Mouse (Mus musculus): Measurements from ENCODE around the gene Zcchc4. TPM values are rescaled to one million over a fixed set of nuclear protein-coding genes. Genes with fewer than 3 reads are reported as not detected.
A peak's percentile ranks its signal among the peaks of the same experiment; 100 is the strongest.

Zcchc4 gene
- total RNA-seq, 4 experiments from 2014 or later = 2.8 to 5.8 (median 4.4) TPM

DNA sequence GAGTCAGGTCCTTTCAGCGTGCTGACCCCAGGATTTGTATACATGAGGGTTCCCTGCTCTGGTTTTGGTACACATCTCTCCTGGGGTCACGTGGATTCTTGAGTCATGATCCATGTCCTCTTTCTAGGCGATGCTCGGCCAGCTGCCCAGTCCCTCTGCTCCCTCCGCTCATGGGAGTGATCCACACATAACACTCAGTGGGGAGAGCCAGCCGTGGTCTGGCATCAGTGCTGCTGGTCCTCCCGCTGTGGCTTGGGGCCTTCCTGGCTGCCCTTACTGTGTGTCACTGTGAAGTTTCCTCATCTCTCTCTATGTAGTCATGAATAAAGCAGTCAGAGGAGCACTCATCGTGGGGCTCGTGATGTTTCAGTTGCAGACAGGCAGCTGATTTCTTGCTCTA lies 18.9 kb downstream of the Zcchc4 start:
- peak in 1 of 2 experiments; percentile 10 for DNase-seq (ENCODE audit: low spot score in 2 of 2)

DNA sequence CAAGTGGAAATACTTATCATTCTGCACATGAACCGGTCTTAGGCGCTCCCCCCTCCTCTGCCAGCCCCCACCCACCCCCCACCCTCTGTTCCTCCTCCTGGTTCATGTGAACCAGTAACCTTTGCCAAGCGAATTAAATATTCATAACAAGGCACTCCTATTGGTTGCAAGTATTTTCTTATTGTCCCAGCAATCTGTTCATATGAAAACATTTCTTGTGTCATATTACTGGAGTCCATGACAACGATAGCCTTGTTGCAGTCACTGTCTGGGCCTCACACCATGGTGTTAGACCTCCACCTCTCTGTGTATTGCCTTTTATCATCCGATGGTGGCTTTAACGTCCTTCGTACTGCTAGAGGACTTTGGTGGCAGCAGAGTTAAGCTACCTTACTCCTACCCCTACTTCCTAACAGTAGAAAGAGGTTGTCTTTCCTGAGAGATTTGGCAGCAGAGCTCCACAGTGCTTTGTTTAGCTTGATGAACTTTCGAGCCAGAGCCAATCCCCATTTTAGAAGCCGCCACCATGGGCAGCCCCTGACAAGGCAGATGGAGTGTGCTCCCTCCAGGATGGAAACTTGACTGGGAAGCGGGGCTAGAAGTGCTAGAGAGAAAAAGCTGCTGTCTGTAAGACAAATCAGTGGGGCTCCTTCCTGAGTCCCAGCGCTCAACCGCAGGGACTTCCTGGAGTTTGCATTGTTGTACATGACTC lies 24.2 kb downstream of the Zcchc4 start:
- DNase-seq (ENCODE audit: low spot score in 2 of 2) = no peak

GRCm38 (mm10) chr5:52805801-52806200 lies 30.6 kb downstream of the Zcchc4 start:
- no peak for DNase-seq (ENCODE audit: low spot score in 2 of 2)

- no peak for DNase-seq (ENCODE audit: low spot score in 2 of 2)
These were observed 31.1 kb downstream of the Zcchc4 start for GRCm38 (mm10) chr5:52806349-52806748.

GRCm38 (mm10) chr5:52807030-52807429 lies 31.8 kb downstream of the Zcchc4 start:
- no peak for DNase-seq (ENCODE audit: low spot score in 2 of 2)

DNA sequence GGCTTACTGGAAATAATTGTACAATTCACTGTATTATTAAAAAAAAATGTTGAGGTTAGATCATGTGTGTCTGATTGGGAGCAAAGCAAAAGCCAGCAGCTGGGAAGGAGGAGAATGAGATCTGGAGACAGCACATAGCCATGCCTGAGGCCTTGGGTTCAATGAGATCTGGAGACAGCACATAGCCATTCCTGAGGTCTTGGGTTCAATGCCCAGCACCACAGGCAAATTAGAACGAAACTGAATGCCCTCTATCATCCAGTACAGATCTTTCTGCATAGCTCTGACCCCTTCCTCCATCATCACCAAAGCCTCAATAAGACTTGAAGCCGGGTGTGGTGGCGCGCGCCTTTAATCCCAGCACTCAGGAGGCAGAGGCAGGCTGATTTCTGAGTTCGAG lies 35.2 kb downstream of the Zcchc4 start:
- DNase-seq (ENCODE audit: low spot score in 2 of 2) = no peak

- DNase-seq (ENCODE audit: low spot score in 2 of 2) = no peak
These were observed 35.8 kb downstream of the Zcchc4 start for GRCm38 (mm10) chr5:52811056-52811455.

DNA sequence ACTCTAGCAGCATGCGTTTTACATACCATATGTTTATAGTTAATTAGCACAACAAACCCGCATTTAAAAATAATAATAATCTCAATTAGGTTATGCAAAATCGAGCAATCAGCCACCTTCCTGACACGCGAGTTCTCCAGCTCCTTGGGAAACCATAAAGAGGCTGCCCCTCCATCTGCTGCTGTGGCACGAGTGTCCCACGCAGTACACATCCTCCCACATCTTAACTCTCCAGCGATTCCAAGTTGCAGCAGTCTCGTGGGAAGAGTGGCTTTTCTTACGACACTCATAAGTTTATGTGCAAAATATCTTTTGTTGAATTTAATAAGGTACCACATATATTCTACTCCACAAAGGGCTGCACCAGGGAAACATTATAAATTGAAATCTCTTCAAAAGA lies 37.2 kb downstream of the Zcchc4 start:
- DNase-seq (ENCODE audit: low spot score in 2 of 2) = no peak

DNA sequence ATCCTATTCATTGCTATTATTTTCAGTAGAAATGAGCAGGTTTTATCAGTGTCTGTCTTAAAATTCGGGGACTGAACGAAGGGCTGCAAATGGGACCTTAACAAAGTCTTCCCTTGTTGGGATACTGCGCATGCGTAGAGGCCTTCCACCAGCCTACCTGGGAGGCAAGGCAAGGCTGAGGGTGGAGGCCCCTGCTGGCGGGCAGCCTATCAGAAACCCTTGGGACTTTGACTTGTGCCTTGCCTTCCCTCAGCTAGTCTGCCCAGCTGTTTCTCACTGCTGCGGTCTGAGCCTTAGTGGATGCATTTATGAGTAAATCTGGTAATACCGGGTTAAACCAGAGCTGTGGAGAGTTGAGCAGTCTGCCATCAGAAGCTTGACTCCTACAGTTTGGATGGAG lies 38.1 kb downstream of the Zcchc4 start:
- DNase-seq (ENCODE audit: low spot score in 2 of 2) = no peak

GRCm38 (mm10) chr5:52818676-52819075 lies 43.5 kb downstream of the Zcchc4 start:
- no peak for DNase-seq (ENCODE audit: low spot score in 2 of 2)

- DNase-seq (ENCODE audit: low spot score in 2 of 2) = no peak
These were observed 46.5 kb downstream of the Zcchc4 start for GRCm38 (mm10) chr5:52821691-52822090.

GRCm38 (mm10) chr5:52827923-52828322 lies 52.7 kb downstream of the Zcchc4 start:
- DNase-seq (ENCODE audit: low spot score in 2 of 2) = no peak

DNA sequence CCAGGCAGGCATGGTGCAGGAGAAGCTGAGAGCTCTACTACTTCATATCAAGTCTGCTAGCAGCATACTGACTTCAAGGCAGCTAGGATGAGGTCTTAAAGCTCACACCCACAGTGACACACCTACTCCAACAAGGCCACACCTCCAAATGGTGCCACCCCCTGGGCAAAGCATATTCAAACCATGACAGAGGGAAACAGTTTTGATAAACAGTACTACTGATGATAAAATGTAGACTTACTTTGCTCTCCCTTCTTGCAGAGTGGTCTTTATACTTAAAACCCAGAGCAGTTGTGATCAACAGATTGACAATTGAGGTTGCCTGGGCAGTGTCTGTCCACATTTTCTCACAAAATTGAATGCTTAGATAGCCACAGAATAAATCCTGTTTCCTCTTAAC lies 57.8 kb downstream of the Zcchc4 start:
- DNase-seq (ENCODE audit: low spot score in 2 of 2) = no peak

- DNase-seq (ENCODE audit: low spot score in 2 of 2) = peak; percentile 100
These were observed 58.6 kb downstream of the Zcchc4 start, which contains the start of gene Anapc4 for GRCm38 (mm10) chr5:52833761-52834274. Anapc4 (plus strand) TSS chr5:52834012.

- DNase-seq (ENCODE audit: low spot score in 2 of 2) = no peak
These were observed 59.2 kb downstream of the Zcchc4 start for GRCm38 (mm10) chr5:52834386-52834785.

DNA sequence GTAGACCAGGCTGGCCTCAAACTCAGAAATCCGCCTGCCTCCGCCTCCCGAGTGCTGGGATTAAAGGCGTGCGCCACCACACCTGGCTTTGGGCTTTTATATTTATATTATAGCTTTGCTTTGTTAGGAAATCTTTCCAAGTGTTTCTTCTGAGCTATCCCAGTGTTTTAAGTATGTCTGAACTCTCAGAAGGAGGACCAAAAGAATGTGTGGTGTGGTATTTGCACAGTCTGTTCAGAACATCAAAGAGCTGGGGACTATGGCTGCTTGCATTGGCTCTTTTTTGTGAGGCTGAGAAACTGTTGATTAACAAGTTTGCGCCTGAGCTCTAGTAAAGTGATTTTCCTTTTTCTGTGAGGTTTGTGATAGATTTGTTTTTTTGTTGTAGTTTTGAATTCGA lies 69.1 kb downstream of the Zcchc4 start:
- DNase-seq (ENCODE audit: low spot score in 2 of 2) = no peak

DNA sequence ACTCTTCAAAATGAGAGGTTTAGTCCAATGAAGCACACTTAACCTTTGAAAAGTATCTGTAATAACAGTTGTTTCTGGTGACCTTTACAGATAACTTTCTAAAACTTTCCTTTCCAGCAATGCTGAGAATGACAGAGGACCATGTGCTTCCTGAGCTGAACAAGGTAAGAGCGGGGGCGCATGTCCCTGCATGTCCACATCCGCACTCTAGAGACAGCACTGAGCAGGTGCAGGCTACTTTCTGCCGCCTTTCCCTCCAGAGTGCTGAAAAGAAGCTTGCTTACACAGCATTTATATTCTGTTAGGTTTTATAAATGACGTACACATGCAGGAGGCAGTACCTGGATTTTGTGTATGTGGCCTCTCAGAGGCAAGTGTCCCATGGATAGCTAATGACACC lies 80.5 kb downstream of the Zcchc4 start:
- DNase-seq (ENCODE audit: low spot score in 2 of 2) = no peak

DNA sequence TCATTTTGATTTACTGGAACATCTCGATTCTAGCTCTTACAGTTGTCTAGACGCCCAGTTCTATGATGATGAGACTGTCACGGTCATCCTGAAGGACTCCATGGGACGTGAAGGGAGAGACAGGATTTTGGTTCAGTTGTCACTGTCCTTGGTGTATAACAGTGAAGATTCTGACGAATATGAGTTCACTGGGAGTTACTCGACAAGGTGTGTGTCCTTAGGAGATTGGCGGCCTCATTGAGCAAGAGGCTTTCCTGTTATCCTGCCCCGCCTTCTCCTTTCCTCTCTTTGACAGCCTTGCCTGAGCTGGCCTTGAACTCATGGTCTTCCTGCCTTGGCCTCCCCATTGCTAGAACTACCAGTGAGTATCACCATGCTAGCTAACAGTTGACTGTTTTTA lies 89.2 kb downstream of the Zcchc4 start:
- DNase-seq (ENCODE audit: low spot score in 2 of 2) = no peak

DNA sequence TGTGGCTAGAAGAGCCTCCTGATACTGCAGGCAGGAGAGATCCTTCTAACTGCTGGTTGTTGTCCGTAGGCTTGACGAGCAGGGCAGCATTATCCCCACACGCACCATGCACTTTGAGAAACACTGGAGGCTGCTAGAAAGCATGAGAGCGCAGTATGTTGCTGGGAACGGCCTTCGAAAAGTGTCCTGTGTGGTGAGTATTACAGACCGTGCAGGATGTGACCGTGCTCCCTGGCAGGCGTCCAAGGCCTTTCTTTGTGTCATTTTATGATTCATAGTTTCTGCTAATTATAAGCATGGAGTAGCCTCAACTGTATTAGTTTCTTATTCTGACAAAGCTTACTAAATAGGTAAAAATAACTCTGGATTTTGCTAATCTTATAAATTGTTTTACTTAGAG lies 90.6 kb downstream of the Zcchc4 start:
- DNase-seq (ENCODE audit: low spot score in 2 of 2) = peak in 1 of 2 experiments; percentile 12

DNA sequence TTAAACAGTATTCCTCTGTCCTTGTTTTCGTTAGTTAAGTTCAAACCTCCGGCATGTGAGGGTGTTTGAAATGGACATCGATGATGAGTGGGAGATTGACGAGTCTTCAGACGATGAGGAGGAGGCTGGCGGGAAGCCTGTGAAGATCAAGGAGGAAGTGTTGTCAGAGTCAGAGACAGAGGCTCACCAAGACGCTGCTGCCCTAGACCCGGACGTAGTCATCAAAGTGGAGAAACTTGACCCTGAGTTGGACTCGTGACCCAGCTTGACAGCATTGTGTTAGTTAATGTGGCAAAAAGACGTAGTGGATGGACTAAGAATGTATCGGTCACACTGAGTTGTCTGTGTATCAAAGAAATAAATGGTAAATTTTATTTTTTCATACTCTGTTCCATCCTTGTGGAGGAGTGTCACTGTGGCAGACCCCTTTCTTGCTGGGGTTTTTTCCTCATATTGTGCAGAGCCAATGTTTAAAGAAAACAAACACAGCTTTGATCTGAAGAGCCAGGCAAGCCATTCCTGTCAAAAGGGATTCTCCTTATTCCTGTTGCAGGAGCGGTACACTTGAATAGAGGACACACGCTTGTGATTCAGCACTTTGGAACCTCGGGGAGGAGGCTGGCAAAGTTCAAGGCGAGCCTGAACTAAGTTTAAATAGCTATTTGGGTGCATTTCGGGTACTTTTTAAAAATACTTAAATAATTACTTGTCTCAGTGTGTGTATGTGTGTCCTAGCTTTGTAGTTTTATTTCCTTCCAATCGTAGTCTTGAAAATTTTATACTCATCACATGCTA lies 91.3 kb downstream of the Zcchc4 start:
- DNase-seq (ENCODE audit: low spot score in 2 of 2) = no peak

- no peak for DNase-seq (ENCODE audit: low spot score in 2 of 2)
These were observed 93.9 kb downstream of the Zcchc4 start for GRCm38 (mm10) chr5:52868918-52869703.

- DNase-seq (ENCODE audit: low spot score in 2 of 2) = no peak
These were observed 96.3 kb downstream of the Zcchc4 start for GRCm38 (mm10) chr5:52871461-52871860.
